In the genomic region with DNA sequence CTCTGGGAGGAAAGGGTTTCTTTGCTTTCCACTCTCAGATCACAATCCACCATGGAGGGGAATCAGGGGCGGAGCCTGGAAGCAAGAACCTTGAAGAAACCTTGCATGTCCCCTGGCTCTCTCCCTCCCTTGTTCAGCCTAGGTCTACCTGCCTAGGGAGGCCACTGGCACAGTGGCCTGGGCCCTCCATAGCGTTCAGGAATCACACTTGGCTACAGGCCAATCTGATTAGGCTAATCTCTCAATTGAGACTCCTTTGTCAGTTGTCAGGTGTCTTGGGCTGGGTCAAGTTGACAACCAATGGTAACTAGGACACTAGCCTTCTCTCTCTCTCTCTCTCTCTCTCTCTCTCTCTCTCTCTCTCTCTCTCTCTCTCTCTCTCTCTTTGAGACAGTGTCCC, we compare ENCODE assay signal across 28 mouse cellular contexts. TPM values are rescaled to one million over a fixed set of nuclear protein-coding genes. Genes with fewer than 3 reads are reported as not detected.
DNase-seq lines count a peak whose midpoint lies in the region; ATAC-seq and TF ChIP-seq lines count a peak whose summit lies in the region.
"Had no signal": no experiment of that assay in that cellular context is flagged by ENCODE, and none has a peak within 500 bp of the region (broad histone marks: within the 10 kb centered on the region; RNA-seq: fewer than 3 reads in every experiment).

No protein-coding gene starts in this region.

- DNase-seq in lung, embryonic 14.5 days = peak; percentile 26
- no peak for DNase-seq in lung, postnatal 4 days
- no peak for DNase-seq in stomach, postnatal 0 days (ENCODE audit: low spot score)
- no peak for DNase-seq in urinary bladder, adult 18-20 months (ENCODE audit: low spot score in 2 of 2)
- DNase-seq: adrenal gland, adult 2 months; cerebellum, adult 2 months; cerebellum, postnatal 14 days; gastrocnemius, postnatal 25 days; heart, adult 2 months; heart, postnatal 10 days; kidney, adult 18-20 months; kidney, postnatal 25 days; midbrain, embryonic 14.5 days; thymus, adult 2 months had no signal

- no peak overlapping the region for H3K9ac ChIP-seq in lung, embryonic 14.5 days
- H3K9ac ChIP-seq in stomach, embryonic 15.5 days = no peak overlapping the region
- H3K9ac ChIP-seq in stomach, postnatal 0 days (ENCODE audit: low read length) = no peak overlapping the region
- H3K9ac ChIP-seq in intestine, postnatal 0 days (ENCODE audit: low read depth, low read length) = no peak overlapping the region
- H3K9ac ChIP-seq: forebrain, embryonic 13.5 days; heart, embryonic 13.5 days; kidney, embryonic 15.5 days; limb, embryonic 12.5 days; neural tube, embryonic 15.5 days had no signal

- WGBS in lung, embryonic 14.5 days = 50% methylated on average over 2 of the region's 2 CpGs
- 52% methylated on average over 2 of the region's 2 CpGs for WGBS in stomach, embryonic 15.5 days
- 56% methylated on average over 2 of the region's 2 CpGs for WGBS in stomach, postnatal 0 days
- 53% methylated on average over 2 of the region's 2 CpGs for WGBS in intestine, postnatal 0 days
- 45% methylated on average over 2 of the region's 2 CpGs for WGBS in small intestine, adult 2 months

- H3K9me3 ChIP-seq in lung, embryonic 14.5 days (ENCODE audit: low read depth, low read length) = no peaks in the 10 kb centered on the region
- H3K9me3 ChIP-seq in stomach, embryonic 15.5 days = no peaks in the 10 kb centered on the region
- H3K9me3 ChIP-seq in stomach, postnatal 0 days (ENCODE audit: control insufficient read depth, low read length) = no peaks in the 10 kb centered on the region
- H3K9me3 ChIP-seq in intestine, postnatal 0 days (ENCODE audit: control insufficient read depth) = no peaks in the 10 kb centered on the region
- H3K9me3 ChIP-seq: heart, embryonic 13.5 days; kidney, embryonic 15.5 days; limb, embryonic 12.5 days; neural tube, embryonic 15.5 days had no signal

- H3K27ac ChIP-seq in lung, embryonic 14.5 days (ENCODE audit: low read depth) = no peak overlapping the region
- no peak overlapping the region for H3K27ac ChIP-seq in stomach, embryonic 15.5 days
- H3K27ac ChIP-seq in stomach, postnatal 0 days (replicated peaks) = no peak overlapping the region
- H3K27ac ChIP-seq in intestine, postnatal 0 days (ENCODE audit: low read depth, low read length) = no peak overlapping the region
- peak overlapping the region; percentile 45 for H3K27ac ChIP-seq in small intestine, adult 2 months (ENCODE audit: insufficient read depth, low read depth, low read length)
- H3K27ac ChIP-seq: forebrain, embryonic 13.5 days; heart, adult 2 months; heart, embryonic 13.5 days; kidney, embryonic 15.5 days; left cerebral cortex, adult 2 months; neural tube, embryonic 15.5 days had no signal

- H3K36me3 ChIP-seq in lung, embryonic 14.5 days (ENCODE audit: insufficient read depth) = no peaks in the 10 kb centered on the region
- no peaks in the 10 kb centered on the region for H3K36me3 ChIP-seq in stomach, embryonic 15.5 days
- H3K36me3 ChIP-seq in stomach, postnatal 0 days (ENCODE audit: control insufficient read depth, insufficient read depth, low read length) = no peaks in the 10 kb centered on the region
- no peaks in the 10 kb centered on the region for H3K36me3 ChIP-seq in intestine, postnatal 0 days (ENCODE audit: control insufficient read depth, insufficient read depth)
- no peaks in the 10 kb centered on the region for H3K36me3 ChIP-seq in small intestine, adult 2 months (ENCODE audit: control insufficient read depth, insufficient read depth, low read length)
- H3K36me3 ChIP-seq: heart, embryonic 13.5 days; kidney, embryonic 15.5 days; limb, embryonic 12.5 days; neural tube, embryonic 15.5 days had no signal

- H3K4me3 ChIP-seq in lung, embryonic 14.5 days (ENCODE audit: low read depth, low read length) = no peak overlapping the region
- H3K4me3 ChIP-seq in stomach, embryonic 15.5 days (replicated peaks) = no peak overlapping the region
- H3K4me3 ChIP-seq in stomach, postnatal 0 days (ENCODE audit: low read depth, low read length) = no peak overlapping the region
- H3K4me3 ChIP-seq in intestine, postnatal 0 days (ENCODE audit: low read depth, low read length) = no peak overlapping the region
- no peak overlapping the region for H3K4me3 ChIP-seq in small intestine, adult 2 months (ENCODE audit: low read depth, low read length)
- H3K4me3 ChIP-seq: forebrain, embryonic 13.5 days; heart, adult 2 months; heart, embryonic 13.5 days; kidney, embryonic 15.5 days; left cerebral cortex, adult 2 months; limb, embryonic 12.5 days; megakaryocyte, embryonic 14.5 days; neural tube, embryonic 15.5 days had no signal

- H3K4me1 ChIP-seq in lung, embryonic 14.5 days (ENCODE audit: insufficient read depth) = no peaks in the 10 kb centered on the region; the same call in 1 of the 2 replicates
- peaks cover 12% of the 10 kb centered on the region; the same call in 1 of the 2 replicates for H3K4me1 ChIP-seq in stomach, embryonic 15.5 days
- no peaks in the 10 kb centered on the region; the same call in 1 of the 2 replicates for H3K4me1 ChIP-seq in stomach, postnatal 0 days (replicated peaks; ENCODE audit: control insufficient read depth, insufficient read depth)
- H3K4me1 ChIP-seq in intestine, postnatal 0 days (replicated peaks; ENCODE audit: control insufficient read depth, insufficient read depth, low read length) = peaks cover 31% of the 10 kb centered on the region
- peaks cover 55% of the 10 kb centered on the region for H3K4me1 ChIP-seq in small intestine, adult 2 months (ENCODE audit: control insufficient read depth, insufficient read depth, insufficient read length, low read length)

- H3K27me3 ChIP-seq in lung, embryonic 14.5 days (ENCODE audit: insufficient read depth, low read length) = no peaks in the 10 kb centered on the region
- no peaks in the 10 kb centered on the region for H3K27me3 ChIP-seq in stomach, embryonic 15.5 days (replicated peaks)
- H3K27me3 ChIP-seq in stomach, postnatal 0 days (ENCODE audit: control insufficient read depth, insufficient read depth, low read length) = no peaks in the 10 kb centered on the region
- no peaks in the 10 kb centered on the region for H3K27me3 ChIP-seq in intestine, postnatal 0 days (replicated peaks; ENCODE audit: control insufficient read depth, insufficient read depth, low read length)
- H3K27me3 ChIP-seq in small intestine, adult 2 months (ENCODE audit: control insufficient read depth, insufficient read depth, low read length) = no peaks in the 10 kb centered on the region
- H3K27me3 ChIP-seq: forebrain, embryonic 13.5 days; heart, embryonic 13.5 days; kidney, embryonic 15.5 days; limb, embryonic 12.5 days; megakaryocyte, embryonic 14.5 days; neural tube, embryonic 15.5 days had no signal

- TF ChIP-seq EP300 in stomach, postnatal 0 days (optimal IDR thresholded peaks at IDR 0.05) = no peak

- no peak for TF ChIP-seq CTCF in lung, embryonic 14.5 days (IDR thresholded peaks at IDR 0.05; ENCODE audit: low read depth)
- TF ChIP-seq CTCF in stomach, postnatal 0 days (IDR thresholded peaks at IDR 0.05; ENCODE audit: low read depth) = no peak
- TF ChIP-seq CTCF in intestine, postnatal 0 days (IDR thresholded peaks at IDR 0.05; ENCODE audit: low read depth) = no peak
- TF ChIP-seq CTCF in small intestine, adult 2 months (IDR thresholded peaks at IDR 0.05; ENCODE audit: extremely low read depth, insufficient read length, insufficient replicate concordance, low read depth, low read length) = no peak

- ATAC-seq in lung, embryonic 14.5 days (ENCODE audit: insufficient read depth) = no peak
- peak; percentile 34; the same call in 1 of the 2 replicates for ATAC-seq in stomach, embryonic 15.5 days (ENCODE audit: insufficient read depth, low FRiP score, low read depth)
- ATAC-seq in stomach, postnatal 0 days (ENCODE audit: low FRiP score, low TSS enrichment) = no peak
- ATAC-seq in intestine, postnatal 0 days = 0 out of 2 replicates have a peak, but pooled peaks have one; percentile 11
- ATAC-seq in inflammation-experienced regulatory T-cells, adult 6 months = no peak
- ATAC-seq: activated CD4-positive, CD25-positive, alpha-beta regulatory T cell, adult 4 months; CD4-positive, CD25-positive, alpha-beta regulatory T cell, adult 4 months; forebrain, embryonic 13.5 days; hindbrain, embryonic 16.5 days had no signal

- no peak overlapping the region for H3K4me2 ChIP-seq in lung, embryonic 14.5 days
- no peak overlapping the region for H3K4me2 ChIP-seq in stomach, embryonic 15.5 days
- H3K4me2 ChIP-seq in stomach, postnatal 0 days (replicated peaks; ENCODE audit: low read depth) = no peak overlapping the region
- H3K4me2 ChIP-seq in intestine, postnatal 0 days (replicated peaks; ENCODE audit: low read depth) = no peak overlapping the region
- H3K4me2 ChIP-seq: forebrain, embryonic 13.5 days; heart, embryonic 13.5 days; kidney, embryonic 15.5 days; limb, embryonic 12.5 days; neural tube, embryonic 15.5 days had no signal

- TF ChIP-seq POLR2A in small intestine, adult 2 months (IDR thresholded peaks at IDR 0.05; ENCODE audit: low read depth, low read length) = no peak

RNA-seq across cellular contexts. Expression of gene Mgat5, which starts 12.2 kb away (rescaled TPM):
- polyA plus RNA-seq in lung, embryonic 14.5 days (2014; fragmentation: Nextera tagmentation; extraction: Ambion mirVana) = 4.6 and 5.2 TPM in 2 replicates
- 5.4 and 5.7 TPM in 2 replicates for polyA plus RNA-seq in stomach, embryonic 15.5 days (2015; fragmentation: Nextera tagmentation; extraction: Ambion mirVana)
- 2.0 and 2.2 TPM in 2 replicates for polyA plus RNA-seq in stomach, postnatal 0 days (2015; fragmentation: Nextera tagmentation; extraction: Ambion mirVana)
- 4.1 and 4.5 TPM in 2 replicates for polyA plus RNA-seq in intestine, postnatal 0 days (2015; fragmentation: Nextera tagmentation; extraction: Ambion mirVana)
- 6.0 and 11.4 TPM in 2 replicates for polyA plus RNA-seq in small intestine, adult 2 months (2012; rRNA removed)
- polyA plus RNA-seq in inflammation-experienced regulatory T-cells, adult 6 months (2017; shearing (Covaris generic)) = 10 to 100 TPM; 11.6 to 20.6 (median 16.8) TPM

Comparison
In these comparisons a context has a peak if more than half of its experiments do, and no peak if none do; other contexts are left out.
1. ATAC-seq: peak in stomach, embryonic 15.5 days (single experiment) and intestine, postnatal 0 days (single experiment); none in lung, embryonic 14.5 days (single experiment), stomach, postnatal 0 days (single experiment) and inflammation-experienced regulatory T-cells, adult 6 months (single experiment).